In genomic region chr2:180087472-180087871, GRCm38 (mm10) we compare ENCODE assay signal across 23 mouse cellular contexts. TPM values are rescaled to one million over a fixed set of nuclear protein-coding genes. Genes with fewer than 3 reads are reported as not detected.
DNase-seq lines count a peak whose midpoint lies in the region; ATAC-seq and TF ChIP-seq lines count a peak whose summit lies in the region.
"Had no signal": no experiment of that assay in that cellular context is flagged by ENCODE, and none has a peak within 500 bp of the region (broad histone marks: within the 10 kb centered on the region; RNA-seq: fewer than 3 reads in every experiment).

No protein-coding gene starts in this region.

- H3K36me3 ChIP-seq in midbrain, postnatal 0 days (ENCODE audit: insufficient read depth, low read length), result peaks cover 19% of the 10 kb centered on the region
- peaks cover 39% of the 10 kb centered on the region for H3K36me3 ChIP-seq in midbrain, embryonic 10.5 days

- WGBS in midbrain, postnatal 0 days, result 92% methylated on average over 4 of the region's 4 CpGs
- 93% methylated on average over 4 of the region's 4 CpGs for WGBS in midbrain, embryonic 10.5 days

- H3K27ac ChIP-seq in gastrocnemius, adult 2 months, result no peak overlapping the region
- H3K27ac ChIP-seq in left cerebral cortex, adult 2 months, result no peak overlapping the region
- no peak overlapping the region for H3K27ac ChIP-seq in midbrain, postnatal 0 days (ENCODE audit: low read depth, low read length)
- no peak overlapping the region for H3K27ac ChIP-seq in midbrain, embryonic 10.5 days (replicated peaks)
- H3K27ac ChIP-seq: embryonic facial prominence, embryonic 15.5 days; forebrain, embryonic 10.5 days; kidney, embryonic 15.5 days; limb, embryonic 15.5 days; midbrain, embryonic 12.5 days had no signal

- H3K4me2 ChIP-seq in midbrain, postnatal 0 days (ENCODE audit: low read depth, low read length, poor library complexity, severe bottlenecking), result no peak overlapping the region
- H3K4me2 ChIP-seq: embryonic facial prominence, embryonic 15.5 days; heart, embryonic 12.5 days; kidney, embryonic 15.5 days; limb, embryonic 15.5 days; midbrain, embryonic 12.5 days had no signal

- H3K9ac ChIP-seq in midbrain, postnatal 0 days (replicated peaks; ENCODE audit: low read length, poor library complexity, severe bottlenecking), result no peak overlapping the region
- H3K9ac ChIP-seq: embryonic facial prominence, embryonic 15.5 days; heart, embryonic 12.5 days; kidney, embryonic 15.5 days; limb, embryonic 15.5 days; midbrain, embryonic 12.5 days had no signal

- H3K27me3 ChIP-seq in midbrain, postnatal 0 days (ENCODE audit: insufficient read depth, low read length), result no peaks in the 10 kb centered on the region
- H3K27me3 ChIP-seq in midbrain, embryonic 10.5 days (ENCODE audit: low read depth, poor library complexity, severe bottlenecking), result no peaks in the 10 kb centered on the region
- H3K27me3 ChIP-seq: kidney, embryonic 15.5 days; midbrain, embryonic 12.5 days had no signal

- H3K4me1 ChIP-seq in midbrain, postnatal 0 days (ENCODE audit: insufficient read depth, low read length), result no peaks in the 10 kb centered on the region
- H3K4me1 ChIP-seq in midbrain, embryonic 10.5 days, result peaks cover 27% of the 10 kb centered on the region; the same call in 1 of the 2 replicates
- H3K4me1 ChIP-seq: embryonic facial prominence, embryonic 15.5 days; heart, embryonic 12.5 days; limb, embryonic 15.5 days had no signal

- no peak for ATAC-seq in midbrain, postnatal 0 days (ENCODE audit: low FRiP score)
- no peak for ATAC-seq in inflammation-experienced regulatory T-cells, adult 6 months
- ATAC-seq: CD4-positive, CD25-positive, alpha-beta regulatory T cell, adult 4 months had no signal

- no peak overlapping the region for H3K4me3 ChIP-seq in gastrocnemius, adult 2 months
- H3K4me3 ChIP-seq in left cerebral cortex, adult 2 months, result no peak overlapping the region
- no peak overlapping the region for H3K4me3 ChIP-seq in midbrain, postnatal 0 days (ENCODE audit: low read depth, low read length)
- no peak overlapping the region for H3K4me3 ChIP-seq in midbrain, embryonic 10.5 days
- H3K4me3 ChIP-seq: embryonic facial prominence, embryonic 15.5 days; forebrain, embryonic 10.5 days; heart, embryonic 12.5 days; kidney, embryonic 15.5 days; limb, embryonic 15.5 days; midbrain, embryonic 12.5 days; myocyte had no signal

- intact Hi-C loops in gastrocnemius, adult 2 months (cut with DNase I), result no loop called here
- intact Hi-C loops in gastrocnemius, postnatal 14 days (cut with DNase I; ENCODE audit: low total_unique reads), result no loop called here
- intact Hi-C loops in left cerebral cortex, adult 2 months (cut with DNase I), result loop anchor here (5.0 kb wide), 1 partner anchor 80 kb away; no protein-coding TSS in a partner anchor

- no peak for DNase-seq in gastrocnemius, adult 2 months
- DNase-seq in gastrocnemius, postnatal 14 days, result no peak
- DNase-seq in left cerebral cortex, adult 2 months (ENCODE audit: extremely low spot score in 1 of 2, low spot score in 2 of 2), result no peak
- no peak for DNase-seq in left cerebral cortex, adult 9 months (ENCODE audit: low spot score in 2 of 2)
- no peak for DNase-seq in midbrain, postnatal 0 days (ENCODE audit: low spot score)
- DNase-seq in midbrain, embryonic 10.5 days (ENCODE audit: low spot score), result no peak
- no peak for DNase-seq in spleen, postnatal 4 days (ENCODE audit: low spot score in 2 of 2)
- DNase-seq: cerebellum, adult 9-10 months; gastrocnemius, postnatal 10 days; lung, postnatal 14 days; right cerebral cortex, postnatal 4 days; thymus, postnatal 36 days had no signal

- H3K9me3 ChIP-seq in midbrain, postnatal 0 days (ENCODE audit: low read length), result no peaks in the 10 kb centered on the region
- H3K9me3 ChIP-seq in midbrain, embryonic 10.5 days (replicated peaks), result no peaks in the 10 kb centered on the region
- H3K9me3 ChIP-seq: embryonic facial prominence, embryonic 15.5 days; forebrain, embryonic 10.5 days; heart, embryonic 12.5 days; kidney, embryonic 15.5 days; limb, embryonic 15.5 days; midbrain, embryonic 12.5 days had no signal

- peak; percentile 34; the same call in 1 of the 2 replicates for TF ChIP-seq CTCF in gastrocnemius, adult 2 months (IDR thresholded peaks at IDR 0.05)
- peak; percentile 38 for TF ChIP-seq CTCF in left cerebral cortex, adult 2 months (IDR thresholded peaks at IDR 0.05)
- peak; percentile 50 for TF ChIP-seq CTCF in midbrain, postnatal 0 days (IDR thresholded peaks at IDR 0.05)

RNA-seq across cellular contexts. Expression of gene Hrh3, which starts 16.8 kb away (rescaled TPM):
- not detected for total RNA-seq in gastrocnemius, adult 2 months (2021)
- under 1 TPM; 0.23 to 0.33 TPM for total RNA-seq in gastrocnemius, postnatal 14 days (2021)
- total RNA-seq in left cerebral cortex, adult 2 months (2021), result 10 to 100 TPM; 84.3 to 85.7 TPM
- 6.2 and 9.3 TPM in 2 replicates for total RNA-seq in midbrain, postnatal 0 days (2014; rRNA removed)
- polyA plus RNA-seq in midbrain, postnatal 0 days (2015; fragmentation: Nextera tagmentation; extraction: Ambion mirVana), result 4.9 and 6.2 TPM in 2 replicates
- polyA plus RNA-seq in midbrain, embryonic 10.5 days (2016; fragmentation: Nextera tagmentation; extraction: Ambion mirVana), result 1.2 and 2.7 TPM in 2 replicates
- polyA plus RNA-seq in inflammation-experienced regulatory T-cells, adult 6 months (2017; shearing (Covaris generic)), result not detected
- total RNA-seq: heart, postnatal 25 days; neutrophil, adult 5-6 weeks had no signal
- polyA plus RNA-seq: CD4-positive, CD25-positive, alpha-beta regulatory T cell, adult 4 months; heart, embryonic 12.5 days; kidney, embryonic 15.5 days; limb, embryonic 15.5 days had no signal

RNA-seq across cellular contexts. Expression of gene Mtg2, which starts 17.1 kb away (rescaled TPM):
- 10 to 100 TPM; 13.0 to 17.4 TPM for total RNA-seq in gastrocnemius, adult 2 months (2021)
- 10 to 100 TPM in 1 of 2 experiments, 1 to 10 TPM in 1; 9.5 to 10.9 TPM for total RNA-seq in gastrocnemius, postnatal 14 days (2021)
- total RNA-seq in left cerebral cortex, adult 2 months (2021), result 10 to 100 TPM; 15.6 to 18.4 TPM
- 18.0 and 21.3 TPM in 2 replicates for total RNA-seq in midbrain, postnatal 0 days (2014; rRNA removed)
- 27.3 and 29.1 TPM in 2 replicates for polyA plus RNA-seq in midbrain, postnatal 0 days (2015; fragmentation: Nextera tagmentation; extraction: Ambion mirVana)
- polyA plus RNA-seq in midbrain, embryonic 10.5 days (2016; fragmentation: Nextera tagmentation; extraction: Ambion mirVana), result 33.2 and 37.9 TPM in 2 replicates
- 10 to 100 TPM; 28.5 to 51.3 (median 40.1) TPM for polyA plus RNA-seq in inflammation-experienced regulatory T-cells, adult 6 months (2017; shearing (Covaris generic))

RNA-seq across cellular contexts. Expression of gene Osbpl2, which starts 31.6 kb away (rescaled TPM):
- total RNA-seq in gastrocnemius, adult 2 months (2021), result 10 to 100 TPM; 16.3 to 18.6 TPM
- total RNA-seq in gastrocnemius, postnatal 14 days (2021), result 10 to 100 TPM; 15.8 to 17.2 TPM
- total RNA-seq in left cerebral cortex, adult 2 months (2021), result 10 to 100 TPM; 46.2 to 50.6 TPM
- 52.6 and 67.5 TPM in 2 replicates for total RNA-seq in midbrain, postnatal 0 days (2014; rRNA removed)
- 64.9 and 70.3 TPM in 2 replicates for polyA plus RNA-seq in midbrain, postnatal 0 days (2015; fragmentation: Nextera tagmentation; extraction: Ambion mirVana)
- polyA plus RNA-seq in midbrain, embryonic 10.5 days (2016; fragmentation: Nextera tagmentation; extraction: Ambion mirVana), result 30.5 and 43.3 TPM in 2 replicates
- polyA plus RNA-seq in inflammation-experienced regulatory T-cells, adult 6 months (2017; shearing (Covaris generic)), result 10 to 100 TPM; 20.2 to 23.7 (median 21.9) TPM

RNA-seq across cellular contexts. Expression of gene Ss18l1, which starts 45.2 kb away (rescaled TPM):
- 1 to 10 TPM; 1.9 to 2.7 TPM for total RNA-seq in gastrocnemius, adult 2 months (2021)
- total RNA-seq in gastrocnemius, postnatal 14 days (2021), result 1 to 10 TPM; 1.8 to 2.2 TPM
- total RNA-seq in left cerebral cortex, adult 2 months (2021), result 10 to 100 TPM; 38.8 to 40.5 TPM
- total RNA-seq in midbrain, postnatal 0 days (2014; rRNA removed), result 110 and 111 TPM in 2 replicates
- 49.2 and 52.3 TPM in 2 replicates for polyA plus RNA-seq in midbrain, postnatal 0 days (2015; fragmentation: Nextera tagmentation; extraction: Ambion mirVana)
- 8.6 and 14.6 TPM in 2 replicates for polyA plus RNA-seq in midbrain, embryonic 10.5 days (2016; fragmentation: Nextera tagmentation; extraction: Ambion mirVana)
- 1 to 10 TPM; 1.4 to 2.4 (median 2.3) TPM for polyA plus RNA-seq in inflammation-experienced regulatory T-cells, adult 6 months (2017; shearing (Covaris generic))

RNA-seq across cellular contexts. Expression of gene Psma7, which starts 45.2 kb away (rescaled TPM):
- total RNA-seq in gastrocnemius, adult 2 months (2021), result 100 to 1,000 TPM; 135 to 160 TPM
- total RNA-seq in gastrocnemius, postnatal 14 days (2021), result 100 to 1,000 TPM; 130 to 143 TPM
- 100 to 1,000 TPM; 162 TPM for total RNA-seq in left cerebral cortex, adult 2 months (2021)
- total RNA-seq in midbrain, postnatal 0 days (2014; rRNA removed), result 197 and 234 TPM in 2 replicates
- polyA plus RNA-seq in midbrain, postnatal 0 days (2015; fragmentation: Nextera tagmentation; extraction: Ambion mirVana), result 584 and 586 TPM in 2 replicates
- 784 and 855 TPM in 2 replicates for polyA plus RNA-seq in midbrain, embryonic 10.5 days (2016; fragmentation: Nextera tagmentation; extraction: Ambion mirVana)
- polyA plus RNA-seq in inflammation-experienced regulatory T-cells, adult 6 months (2017; shearing (Covaris generic)), result 100 to 1,000 TPM; 448 to 507 (median 458) TPM
